Mouse (Mus musculus): ENCODE measurements around the gene Abca12. TPM values are rescaled to one million over a fixed set of nuclear protein-coding genes. Genes with fewer than 3 reads are reported as not detected.

Gene Abca12
- not detected for total RNA-seq (2021)
- long read RNA-seq, experiment 1 = 0 reads
- long read RNA-seq, experiment 2 = 0 reads

GRCm38 (mm10) chr1:71414810-71415209 lies at the start of gene Abca12:
Abca12 (minus strand) TSS chr1:71414910.
- no peak for DNase-seq

- DNase-seq = no peak
These were observed 43.3 kb upstream of the Abca12 start for GRCm38 (mm10) chr1:71457961-71458360.

DNA sequence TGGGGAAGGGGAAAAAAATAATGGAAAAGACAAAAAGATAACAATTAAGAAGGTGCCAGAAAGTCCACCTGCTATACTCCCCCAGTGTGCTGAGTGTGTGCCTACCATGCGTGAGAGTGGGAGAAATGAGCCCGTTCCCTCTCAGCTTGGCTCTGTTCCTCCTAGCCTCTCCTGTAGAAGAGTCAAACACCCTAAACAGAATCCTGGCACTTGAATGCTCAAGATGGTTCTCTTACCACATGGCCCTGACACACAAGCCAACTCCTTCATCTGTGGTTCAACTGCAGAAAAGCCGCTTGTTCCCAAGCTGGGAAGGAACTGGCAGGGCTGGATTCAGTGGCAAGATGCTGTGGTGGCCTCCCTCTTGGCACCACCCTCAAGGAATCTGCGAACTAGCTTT lies 32.7 kb upstream of the Abca12 start:
- DNase-seq = no peak

DNA sequence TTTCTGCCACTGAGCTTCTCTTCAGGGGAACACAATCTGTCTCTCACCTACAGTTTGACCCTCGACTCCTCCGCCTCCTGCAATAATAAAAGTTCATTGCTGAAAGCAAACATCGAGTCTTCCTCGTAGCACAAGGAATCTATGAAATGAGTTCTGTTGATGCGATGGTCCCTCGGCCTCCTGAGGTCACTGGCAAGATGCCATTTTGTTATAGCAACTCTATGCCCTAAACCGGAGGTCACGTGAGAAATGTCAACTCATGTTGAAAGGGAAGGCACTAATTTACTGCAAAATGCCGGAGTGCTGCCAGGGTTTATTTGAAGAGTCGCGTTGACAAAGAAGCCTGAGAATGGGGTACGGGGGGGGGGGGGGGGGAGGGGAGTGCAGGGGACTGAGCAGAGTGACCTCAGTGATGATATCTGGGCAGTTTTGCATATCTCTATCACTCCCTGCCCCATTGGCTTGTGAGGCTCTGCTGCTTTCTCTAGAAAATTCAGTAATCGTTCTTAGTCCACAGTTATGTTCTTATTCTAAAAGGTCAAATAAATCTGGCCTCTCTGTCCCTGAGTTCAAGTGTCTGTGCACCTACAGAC lies 7.1 kb upstream of the Abca12 start:
- no peak for DNase-seq

DNA sequence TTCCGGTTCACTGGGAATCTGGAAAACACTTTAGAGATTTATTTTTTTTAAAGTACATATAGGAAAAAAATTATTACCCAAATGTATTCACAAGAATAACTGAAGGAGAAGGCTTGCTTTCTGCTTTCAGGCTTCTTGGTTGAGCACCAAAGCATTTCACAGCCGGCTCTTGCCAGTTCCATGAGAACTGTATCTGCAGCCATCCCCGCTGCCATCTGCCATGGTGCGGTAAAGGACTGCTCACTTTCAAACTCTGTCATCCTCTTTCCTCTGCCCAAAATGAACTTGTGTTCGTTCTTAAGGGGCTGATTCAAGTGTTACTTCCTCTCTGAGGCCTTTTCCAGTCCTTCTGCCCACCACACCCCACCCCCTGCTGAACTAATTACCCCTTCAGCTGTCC lies 3.8 kb upstream of the Abca12 start:
- no peak for DNase-seq

DNA sequence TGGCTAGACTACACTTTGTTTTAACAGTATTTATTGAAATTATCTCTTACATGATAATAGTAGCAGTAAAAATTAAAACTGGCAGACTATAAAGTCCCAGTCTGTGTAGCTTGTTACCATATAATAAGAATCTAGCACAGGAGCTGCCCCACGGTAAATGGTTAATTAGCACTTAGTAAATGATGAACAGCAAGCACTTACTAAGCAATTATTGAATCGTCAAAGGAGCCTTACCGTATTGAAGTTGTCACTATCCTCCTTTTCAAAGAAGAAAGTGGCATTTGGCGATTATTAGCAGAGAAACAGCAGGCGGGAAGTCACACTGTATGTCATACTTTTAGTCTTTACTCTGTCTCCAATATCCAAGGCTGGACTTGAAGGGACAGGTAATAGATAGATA lies 3.2 kb upstream of the Abca12 start:
- no peak for DNase-seq

GRCm38 (mm10) chr1:71414084-71414483 lies 626 bp downstream of the Abca12 start:
- DNase-seq = no peak

DNA sequence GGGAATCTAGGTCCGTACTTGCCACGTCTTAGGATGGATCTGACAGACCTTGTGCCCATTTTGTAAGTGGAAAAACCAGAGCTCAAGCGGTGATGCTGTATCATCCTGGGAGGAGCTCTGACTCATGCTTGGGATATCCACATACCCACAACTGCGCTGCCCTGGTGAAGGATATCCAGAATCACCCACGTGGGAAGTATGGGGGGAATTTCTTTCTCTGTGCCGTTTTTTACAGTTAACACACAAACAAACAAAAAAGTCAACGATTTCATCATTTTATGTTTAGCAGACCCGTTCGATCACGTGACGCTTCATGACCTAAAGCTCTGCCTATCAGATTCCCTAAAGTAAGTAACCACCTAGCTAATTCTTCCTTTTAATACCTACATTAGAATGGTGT lies 1.6 kb downstream of the Abca12 start:
- no peak for DNase-seq

- DNase-seq = no peak
These were observed 7.0 kb downstream of the Abca12 start for GRCm38 (mm10) chr1:71407711-71408110.

DNA sequence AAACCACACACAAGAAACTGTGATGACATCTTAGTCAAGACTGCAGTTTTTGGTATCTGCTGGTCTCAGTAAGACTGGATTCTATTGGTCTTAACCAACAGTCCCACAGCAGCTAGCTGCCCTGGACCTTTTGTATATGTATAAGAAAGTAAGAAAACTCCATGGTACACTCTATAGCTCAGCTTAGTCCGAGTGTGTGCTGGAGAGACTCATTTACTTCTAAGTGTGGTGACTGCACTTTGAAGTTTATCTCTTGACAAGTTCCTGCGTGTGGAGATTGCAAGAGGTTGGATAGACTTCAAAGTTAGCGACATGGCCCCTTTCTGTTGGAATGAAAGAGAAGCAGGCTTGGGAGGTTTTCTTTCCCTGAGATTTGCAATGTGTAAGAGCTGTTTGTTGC lies 17.1 kb downstream of the Abca12 start:
- DNase-seq = no peak

DNA sequence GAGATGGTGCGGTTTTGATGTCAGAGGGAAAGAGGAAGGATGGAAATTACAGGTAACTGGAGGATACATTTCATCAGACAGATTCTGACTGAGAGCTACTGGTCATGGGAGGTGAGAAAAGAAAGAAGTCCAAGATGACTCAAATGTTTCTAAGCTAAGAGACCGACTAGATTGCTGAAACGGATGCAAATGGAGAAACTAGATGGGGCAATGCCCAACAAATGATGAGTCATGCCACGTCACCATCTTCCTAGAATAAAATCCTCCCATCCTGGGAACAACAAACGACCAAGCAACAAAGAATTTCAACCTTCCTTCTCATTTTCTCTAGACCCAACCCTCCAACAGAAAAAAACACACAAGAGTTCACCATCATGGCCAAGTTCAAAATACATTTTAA lies 18.6 kb downstream of the Abca12 start:
- DNase-seq = no peak

GRCm38 (mm10) chr1:71394177-71394576 lies 20.5 kb downstream of the Abca12 start:
- DNase-seq = no peak

GRCm38 (mm10) chr1:71393489-71393888 lies 21.2 kb downstream of the Abca12 start:
- no peak for DNase-seq

DNA sequence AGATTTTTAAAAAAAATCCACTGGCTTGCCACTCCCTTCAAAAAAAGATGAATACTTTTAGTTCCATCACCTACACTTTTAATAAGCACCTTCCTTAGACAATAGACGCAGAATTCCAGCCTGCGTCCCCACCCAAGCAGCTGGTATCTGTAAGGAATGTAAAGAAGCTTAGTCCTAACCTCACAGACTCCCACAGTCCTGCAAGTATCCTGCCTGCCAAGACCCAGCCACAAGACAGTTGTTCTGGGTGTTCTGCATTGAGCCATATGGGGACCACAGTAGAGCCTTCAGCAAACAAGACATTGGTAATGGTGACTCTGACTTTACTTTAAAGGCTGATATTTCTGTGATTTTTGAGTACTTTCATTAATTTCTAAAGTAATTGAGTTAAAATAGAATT lies 22.2 kb downstream of the Abca12 start:
- DNase-seq = no peak

DNA sequence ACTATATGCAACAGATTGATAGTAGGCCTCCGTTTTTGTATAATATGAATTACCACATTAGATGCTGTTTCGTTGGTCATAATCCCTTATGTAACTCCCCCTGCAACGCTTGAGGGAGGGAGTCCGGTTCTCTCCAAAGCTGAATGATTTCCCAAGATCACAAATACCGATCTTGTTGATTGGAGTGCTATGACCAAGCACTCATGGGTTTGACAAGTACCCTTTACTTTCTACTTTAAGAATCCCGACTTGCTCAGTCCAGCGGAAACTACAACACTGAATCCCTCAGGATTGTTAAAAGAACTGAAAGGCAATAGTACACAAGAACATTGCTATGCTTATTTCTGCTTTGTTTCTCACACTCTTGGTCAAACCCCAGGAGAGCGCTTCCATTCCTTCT lies 28.1 kb downstream of the Abca12 start:
- DNase-seq = no peak

DNA sequence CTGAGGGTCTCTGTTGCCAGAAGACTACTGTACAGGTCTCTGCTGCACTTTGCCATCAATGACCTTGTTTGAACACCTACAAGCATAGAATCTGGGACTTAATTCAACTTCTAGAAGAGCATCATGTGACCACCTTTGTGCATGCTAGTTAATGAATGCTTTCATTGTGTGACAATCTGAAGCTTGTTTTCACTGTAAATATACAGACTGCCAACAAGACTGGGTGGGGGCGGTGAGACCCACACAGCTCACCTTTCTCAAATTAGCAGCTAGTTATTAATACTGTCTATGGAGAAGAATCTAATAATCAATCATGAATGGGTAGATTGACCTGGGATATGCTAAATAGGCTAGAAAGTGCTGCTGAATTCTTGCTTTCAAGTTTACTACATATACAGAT lies 30.6 kb downstream of the Abca12 start:
- DNase-seq = no peak

DNA sequence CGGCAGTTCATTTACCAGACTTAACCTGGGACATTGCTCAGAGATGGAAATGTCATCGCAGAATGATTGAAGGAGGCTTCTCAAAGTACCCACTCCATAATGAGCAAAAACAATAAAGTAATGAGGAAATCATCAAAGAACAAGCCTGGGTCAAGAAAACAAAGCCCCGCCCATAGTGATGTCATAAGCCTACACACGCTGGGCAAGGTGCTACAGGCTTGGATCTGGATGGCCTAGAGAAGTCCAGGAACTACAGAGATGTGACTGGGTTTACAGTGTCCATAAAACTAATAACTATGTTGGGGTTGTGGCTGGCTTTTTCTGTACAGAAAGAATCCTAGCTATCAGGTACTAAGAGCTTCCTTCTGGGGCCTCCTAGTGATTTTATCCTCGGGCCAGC lies 41.6 kb downstream of the Abca12 start:
- DNase-seq = no peak

DNA sequence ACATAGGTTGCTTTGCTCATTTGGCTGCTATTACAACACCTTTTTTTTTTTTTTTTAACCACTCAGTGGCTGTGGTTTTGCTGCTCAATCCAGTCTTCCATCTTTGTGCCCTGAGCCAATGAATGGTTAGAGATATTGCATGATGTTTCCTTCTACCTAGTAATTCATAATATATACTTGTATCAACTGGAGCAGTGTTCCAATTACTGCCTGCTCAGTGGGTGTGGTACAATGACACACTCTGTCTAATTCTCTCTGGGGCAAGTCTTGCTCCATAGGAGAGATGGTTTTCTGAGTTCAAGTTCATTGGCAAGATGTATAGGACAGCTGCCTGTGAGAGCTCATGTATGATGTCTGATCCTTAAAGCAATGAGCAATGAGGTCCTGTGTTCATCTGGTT lies 44.4 kb downstream of the Abca12 start:
- DNase-seq = no peak

DNA sequence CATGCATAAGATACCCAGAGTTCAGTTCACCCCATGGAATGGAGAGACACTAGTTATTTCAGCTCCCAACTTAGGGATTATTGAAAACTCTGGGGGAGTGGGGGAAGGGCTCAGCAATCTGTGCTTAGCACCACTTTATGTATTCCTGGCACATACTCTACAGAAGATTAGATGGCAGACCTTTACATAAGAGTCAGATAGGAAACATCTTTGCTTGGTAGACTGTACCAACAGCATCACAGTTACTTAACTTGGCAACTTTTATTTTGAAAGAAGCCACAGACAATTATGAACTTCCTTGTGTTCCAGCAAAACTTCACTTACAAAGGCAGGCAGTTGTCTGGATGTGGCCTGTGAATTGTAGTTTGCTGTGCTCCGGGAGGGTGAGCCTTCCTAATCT lies 46.9 kb downstream of the Abca12 start:
- DNase-seq = no peak

DNA sequence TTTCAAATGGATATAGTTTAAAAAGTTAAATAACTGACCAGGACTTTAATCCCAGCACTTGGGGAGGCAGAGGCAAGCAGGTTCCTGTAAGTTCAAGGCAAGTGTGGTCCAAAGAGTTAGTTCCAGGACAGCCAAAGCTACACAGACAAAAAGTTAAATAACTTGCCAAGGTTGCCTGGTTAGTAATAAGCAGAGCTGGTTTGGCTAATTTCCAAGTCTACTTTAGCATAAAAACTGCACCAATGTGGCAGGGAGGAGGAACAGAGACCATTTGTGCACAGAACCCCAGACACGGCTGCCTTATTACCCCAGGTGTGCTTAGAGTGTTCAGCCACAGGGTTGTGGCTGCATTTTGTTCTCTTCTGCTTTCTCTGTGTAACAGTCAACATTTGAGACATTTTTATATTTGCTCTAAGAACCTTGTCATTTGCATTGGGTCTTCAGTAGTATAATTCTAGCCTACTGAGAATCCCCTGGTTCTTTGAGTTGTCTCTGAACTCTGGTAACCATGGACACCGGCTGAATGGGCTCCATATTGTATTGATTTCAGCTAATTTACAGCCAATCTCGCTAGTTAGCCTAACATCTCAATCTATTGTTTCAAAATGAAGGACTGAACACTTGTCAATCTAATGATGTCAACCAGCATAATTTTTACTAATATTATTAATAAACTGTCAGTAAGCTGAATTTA lies 71.7 kb downstream of the Abca12 start:
- DNase-seq = no peak

GRCm38 (mm10) chr1:71342261-71342594 lies 72.5 kb downstream of the Abca12 start:
- no peak for DNase-seq

- DNase-seq = no peak
These were observed 73.1 kb downstream of the Abca12 start for GRCm38 (mm10) chr1:71341370-71342260.

DNA sequence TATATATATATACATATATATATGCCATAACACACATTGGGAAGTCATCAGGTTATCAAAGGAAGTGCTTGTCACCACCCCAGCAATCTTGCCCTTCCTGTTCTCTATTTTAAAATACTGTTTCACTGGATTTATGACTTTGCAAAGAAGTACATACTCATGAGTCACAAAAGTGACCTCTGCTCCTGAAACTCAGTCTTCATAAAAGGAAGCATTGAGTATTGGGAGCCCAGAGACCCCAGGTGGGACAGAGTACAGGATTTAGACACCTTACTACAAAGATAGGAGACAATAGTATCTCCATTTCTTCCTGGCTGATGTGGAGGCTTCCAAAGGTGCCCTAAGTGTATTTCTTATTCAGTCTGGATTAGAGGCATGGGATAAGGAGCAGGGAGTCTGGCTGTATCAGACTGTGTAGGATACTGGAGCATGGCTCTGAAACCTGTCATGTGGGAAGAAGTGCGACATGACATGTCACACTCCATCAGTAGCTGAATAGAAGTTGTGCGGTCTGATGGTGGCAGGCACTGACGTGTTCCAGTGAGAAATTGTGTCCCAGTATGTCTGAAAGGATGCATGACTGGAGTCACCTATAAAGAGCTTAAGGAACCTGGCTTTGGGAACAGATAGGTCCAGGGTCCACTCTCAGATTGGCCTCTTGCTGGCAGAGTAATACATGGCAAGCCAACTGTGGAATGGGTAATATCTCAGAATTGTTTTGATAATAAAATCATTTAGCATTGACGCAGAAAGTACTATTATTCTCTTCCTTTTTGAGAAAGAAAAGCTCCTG lies 76.0 kb downstream of the Abca12 start:
- no peak for DNase-seq
